In the genomic region with DNA sequence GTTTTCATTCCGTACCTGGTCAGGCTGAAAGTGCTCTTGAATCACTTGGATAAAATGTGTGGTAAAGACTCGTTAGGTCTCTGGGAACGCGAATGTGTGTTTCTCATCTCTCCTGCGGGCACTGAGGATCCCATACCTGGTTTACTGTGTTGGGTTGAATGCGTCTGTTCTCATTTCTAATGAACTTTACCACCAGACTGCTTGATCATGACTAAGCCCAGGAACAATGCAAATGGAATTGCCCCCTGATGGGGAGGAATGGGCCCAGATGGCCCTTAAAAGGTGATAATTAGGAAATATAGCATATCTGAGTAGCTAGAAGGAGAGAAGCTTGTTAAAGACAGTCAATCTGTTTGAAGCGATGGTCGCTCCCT, we compare ENCODE assay signal across 10 mouse cellular contexts.
DNase-seq lines count a peak whose midpoint lies in the region; ATAC-seq lines count a peak whose summit lies in the region.
"Had no signal": no experiment of that assay in that cellular context is flagged by ENCODE, and none has a peak within 500 bp of the region (broad histone marks: within the 10 kb centered on the region; RNA-seq: fewer than 3 reads in every experiment).

No protein-coding gene starts in this region.

- H3K4me3 ChIP-seq in heart, embryonic 11.5 days (ENCODE audit: low read depth, low read length) = no peak overlapping the region
- peak overlapping the region; percentile 34 for H3K4me3 ChIP-seq in forebrain, embryonic 10.5 days
- H3K4me3 ChIP-seq in neural tube, embryonic 14.5 days (ENCODE audit: low read depth, low read length) = no peak overlapping the region
- no peak overlapping the region for H3K4me3 ChIP-seq in liver, embryonic 11.5 days (ENCODE audit: low read depth, low read length)
- H3K4me3 ChIP-seq: liver, embryonic 13.5 days; megakaryocyte, embryonic 14.5 days had no signal

- no peak overlapping the region for H3K27ac ChIP-seq in heart, embryonic 11.5 days (ENCODE audit: low read depth, low read length)
- H3K27ac ChIP-seq in forebrain, embryonic 10.5 days = peak overlapping the region; percentile 83
- H3K27ac ChIP-seq in neural tube, embryonic 14.5 days (ENCODE audit: low read depth, low read length) = no peak overlapping the region
- H3K27ac ChIP-seq in liver, embryonic 11.5 days (ENCODE audit: low read depth, low read length) = no peak overlapping the region
- H3K27ac ChIP-seq: liver, embryonic 13.5 days had no signal

- 22% methylated on average over 8 of the region's 8 CpGs for WGBS in heart, embryonic 11.5 days (ENCODE audit: insufficient replicate concordance)
- WGBS in forebrain, embryonic 10.5 days = 7% methylated on average over 8 of the region's 8 CpGs
- 6% methylated on average over 8 of the region's 8 CpGs for WGBS in neural tube, embryonic 14.5 days
- 25% methylated on average over 8 of the region's 8 CpGs for WGBS in liver, embryonic 11.5 days

- intact Hi-C loops in heart, postnatal 25 days (cut with DNase I) = no loop called here

- H3K27me3 ChIP-seq in heart, embryonic 11.5 days (ENCODE audit: control insufficient read depth, insufficient read depth, low read length) = peaks cover 31% of the 10 kb centered on the region
- peaks cover 64% of the 10 kb centered on the region for H3K27me3 ChIP-seq in forebrain, embryonic 10.5 days (ENCODE audit: poor library complexity, severe bottlenecking)
- peaks cover 6% of the 10 kb centered on the region for H3K27me3 ChIP-seq in neural tube, embryonic 14.5 days (ENCODE audit: control insufficient read depth, insufficient read depth, low read length)
- H3K27me3 ChIP-seq in liver, embryonic 11.5 days (replicated peaks; ENCODE audit: control insufficient read depth, insufficient read depth, low read length) = peaks cover 25% of the 10 kb centered on the region

- H3K36me3 ChIP-seq in heart, embryonic 11.5 days (ENCODE audit: control insufficient read depth, insufficient read depth, low read length) = no peaks in the 10 kb centered on the region
- no peaks in the 10 kb centered on the region for H3K36me3 ChIP-seq in forebrain, embryonic 10.5 days (replicated peaks)
- no peaks in the 10 kb centered on the region for H3K36me3 ChIP-seq in neural tube, embryonic 14.5 days (ENCODE audit: control insufficient read depth, insufficient read depth, low read length)
- H3K36me3 ChIP-seq in liver, embryonic 11.5 days (ENCODE audit: control insufficient read depth, insufficient read depth, low read length) = no peaks in the 10 kb centered on the region
- H3K36me3 ChIP-seq: liver, embryonic 13.5 days had no signal

- no peaks in the 10 kb centered on the region for H3K4me1 ChIP-seq in heart, embryonic 11.5 days (ENCODE audit: control insufficient read depth, insufficient read depth, low read length)
- H3K4me1 ChIP-seq in forebrain, embryonic 10.5 days = peaks cover 47% of the 10 kb centered on the region
- peaks cover 12% of the 10 kb centered on the region; the same call in 1 of the 2 replicates for H3K4me1 ChIP-seq in neural tube, embryonic 14.5 days (ENCODE audit: control insufficient read depth, insufficient read depth, low read length)
- no peaks in the 10 kb centered on the region for H3K4me1 ChIP-seq in liver, embryonic 11.5 days (replicated peaks; ENCODE audit: control insufficient read depth, insufficient read depth, low read length)
- H3K4me1 ChIP-seq: megakaryocyte, embryonic 14.5 days had no signal

- peak overlapping the region; percentile 44 for H3K4me2 ChIP-seq in heart, embryonic 11.5 days
- H3K4me2 ChIP-seq in neural tube, embryonic 14.5 days (ENCODE audit: low read depth, low read length) = peak overlapping the region; percentile 34; the same call in 1 of the 2 replicates
- no peak overlapping the region for H3K4me2 ChIP-seq in liver, embryonic 11.5 days
- H3K4me2 ChIP-seq: liver, embryonic 13.5 days had no signal

- no peak for ATAC-seq in heart, embryonic 11.5 days (replicated peaks; ENCODE audit: insufficient number of reproducible peaks, low FRiP score, low TSS enrichment)
- ATAC-seq in neural tube, embryonic 14.5 days (ENCODE audit: low read depth) = peak; percentile 50; the same call in 1 of the 2 replicates
- ATAC-seq in liver, embryonic 11.5 days (replicated peaks; ENCODE audit: low FRiP score) = no peak

- H3K9ac ChIP-seq in heart, embryonic 11.5 days (ENCODE audit: low read depth, low read length) = no peak overlapping the region
- no peak overlapping the region for H3K9ac ChIP-seq in neural tube, embryonic 14.5 days (replicated peaks; ENCODE audit: low read depth, low read length)
- H3K9ac ChIP-seq in liver, embryonic 11.5 days (ENCODE audit: low read depth, low read length) = no peak overlapping the region
- H3K9ac ChIP-seq: liver, embryonic 13.5 days had no signal

- DNase-seq in heart, postnatal 25 days (ENCODE audit: low spot score) = no peak
- peak; percentile 53 for DNase-seq in forebrain, embryonic 10.5 days (ENCODE audit: extremely low spot score, low spot score)
- DNase-seq in hindlimb bud, embryonic 11.5 days (ENCODE audit: extremely low spot score, low read depth, low spot score) = peak; percentile 85
- DNase-seq in urinary bladder, postnatal 4 days (ENCODE audit: low spot score in 2 of 2) = no peak
- DNase-seq in B cell, adult 2 months = no peak
- no peak for DNase-seq in liver, embryonic 11.5 days (ENCODE audit: low spot score)
- DNase-seq: liver, embryonic 13.5 days had no signal

- H3K9me3 ChIP-seq in heart, embryonic 11.5 days (replicated peaks; ENCODE audit: control insufficient read depth, low read length) = no peaks in the 10 kb centered on the region
- no peaks in the 10 kb centered on the region for H3K9me3 ChIP-seq in forebrain, embryonic 10.5 days
- no peaks in the 10 kb centered on the region for H3K9me3 ChIP-seq in neural tube, embryonic 14.5 days (ENCODE audit: control insufficient read depth, low read length)
- H3K9me3 ChIP-seq in liver, embryonic 11.5 days (ENCODE audit: control insufficient read depth, low read length) = no peaks in the 10 kb centered on the region
- H3K9me3 ChIP-seq: liver, embryonic 13.5 days had no signal

Comparison
In these comparisons a context has a peak if more than half of its experiments do, and no peak if none do; other contexts are left out.
1. DNase-seq: peak in forebrain, embryonic 10.5 days (single experiment) and hindlimb bud, embryonic 11.5 days (single experiment); none in heart, postnatal 25 days (single experiment), urinary bladder, postnatal 4 days (0 of 2), B cell, adult 2 months (0 of 2) and liver, embryonic 11.5 days (single experiment).